Mouse (Mus musculus) embryonic facial prominence, embryonic 11.5 days (tissue): ENCODE measurements around the gene Ifitm5. TPM values are rescaled to one million over a fixed set of nuclear protein-coding genes. Genes with fewer than 3 reads are reported as not detected.
"Not testable (repeated sequence)": the region's sequence is repeated elsewhere in the genome, so short reads cannot be mapped to it uniquely, and the experiment has no call there.

Source experiments
- ATAC-seq: fragments of 200-750 bp; cut with Nextera tagmentation; replicated peaks from 2 replicates; pipeline ENCODE4 v1.8.0; 2017; ENCODE audit warnings: low read depth; ENCODE audit not compliant: insufficient number of reproducible peaks, low FRiP score, low TSS enrichment
- DNase-seq: peaks from one replicate; pipeline ENCODE4 v3.0.0-alpha.2; 2015; ENCODE audit warnings: low spot score
- H3K27ac ChIP-seq: fragments of 300-500 bp; sonication (generic); replicated peaks from 2 replicates; pipeline ENCODE4 v1.5.1; 2014; ENCODE audit warnings: mild to moderate bottlenecking, low read depth, low read length, control low read depth
- H3K27me3 ChIP-seq: fragments of 300-500 bp; sonication (generic); 2 replicates; pipeline ENCODE4 v1.6.1; 2014; ENCODE audit warnings: mild to moderate bottlenecking, low read length, moderate library complexity, mixed read lengths; ENCODE audit not compliant: control insufficient read depth, insufficient read depth
- H3K36me3 ChIP-seq: fragments of 300-500 bp; sonication (generic); replicated peaks from 2 replicates; pipeline ENCODE4 v1.6.1; 2014; ENCODE audit warnings: low read depth, mild to moderate bottlenecking, low read length, moderate library complexity, mixed read lengths; ENCODE audit not compliant: control insufficient read depth, insufficient read depth
- H3K4me1 ChIP-seq: fragments of 300-500 bp; sonication (generic); 2 replicates; pipeline ENCODE4 v1.6.1; 2014; ENCODE audit warnings: low read length, mixed read lengths; ENCODE audit not compliant: control insufficient read depth, insufficient read depth
- H3K4me2 ChIP-seq: fragments of 300-500 bp; sonication (generic); 2 replicates; pipeline ENCODE4 v1.6.1; 2014; ENCODE audit warnings: low read depth, mild to moderate bottlenecking, control low read depth, low read length, moderate library complexity
- H3K4me3 ChIP-seq: fragments of 300-500 bp; sonication (generic); 2 replicates; pipeline ENCODE4 v1.5.1; 2014; ENCODE audit warnings: low read depth, low read length, control low read depth
- H3K9ac ChIP-seq: fragments of 300-500 bp; sonication (generic); replicated peaks from 2 replicates; pipeline ENCODE4 v1.6.1; 2014; ENCODE audit warnings: mild to moderate bottlenecking, control low read depth, low read length
- H3K9me3 ChIP-seq: fragments of 300-500 bp; sonication (generic); replicated peaks from 2 replicates; pipeline ENCODE4 v1.6.1; 2016; ENCODE audit warnings: mild to moderate bottlenecking, low read length, inconsistent platforms, mixed read lengths; ENCODE audit not compliant: control insufficient read depth
- WGBS: fragments of 180-500 bp; shearing (Covaris S2); extraction: QIAGEN DNeasy Blood & Tissue Kit; methylation state at CpG from one replicate; pipeline ENCODE4 v1.1.7; 2014; 5-methylcytosine and 5-hydroxymethylcytosine counted together
- polyA plus RNA-seq: library from polyadenylated mRNA; unstranded; fragments of >200 nt; fragmentation: Nextera tagmentation; extraction: Ambion mirVana; gene quantifications from 2 replicates; pipeline ENCODE4 v1.2.1, GENCODE M21; 2014

The Ifitm5 gene
- polyA plus RNA-seq, 1 experiment from 2014 or later: 0.38 TPM

- Histone ChIP-seq H3K27me3 (no peaks in the 10 kb centered on the region), H3K4me1 (no peaks in the 10 kb centered on the region), H3K9ac (no peak overlapping the region), H3K36me3 (no peaks in the 10 kb centered on the region), H3K4me2 (no peak overlapping the region), H3K4me3 (no peak overlapping the region), H3K9me3 (no peaks in the 10 kb centered on the region), H3K27ac (no peak overlapping the region)
- 85% methylated on average over 17 of the region's 17 CpGs for WGBS
- ATAC-seq (no peak), DNase-seq (no peak)
Observed at GRCm38 (mm10) chr7:140987182-140988138, 37.4 kb upstream of the Ifitm5 start.

DNA sequence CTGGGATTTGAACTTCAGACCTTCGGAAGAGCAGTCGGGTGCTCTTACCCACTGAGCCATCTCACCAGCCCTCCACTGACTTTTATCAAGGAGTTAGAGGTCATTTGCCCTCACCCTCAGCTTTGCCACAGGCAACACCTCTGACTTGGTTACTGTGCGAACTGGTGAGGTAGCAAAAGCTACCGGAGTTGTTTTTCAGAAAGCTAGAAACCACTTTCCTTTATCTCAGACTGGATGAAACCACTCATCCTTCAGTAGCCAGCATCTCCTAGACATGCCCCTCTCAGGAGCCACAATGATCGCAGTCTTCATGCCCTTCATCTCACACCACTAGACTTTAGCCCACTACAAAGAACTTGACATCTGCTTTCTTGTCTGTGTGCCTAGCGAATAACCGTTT, 32.9 kb upstream of the Ifitm5 start:
- Histone ChIP-seq H3K4me1 (no peaks in the 10 kb centered on the region), H3K9me3 (no peaks in the 10 kb centered on the region), H3K4me2 (no peak overlapping the region), H3K27me3 (no peaks in the 10 kb centered on the region), H3K36me3 (no peaks in the 10 kb centered on the region), H3K27ac (no peak overlapping the region), H3K4me3 (no peak overlapping the region), H3K9ac (no peak overlapping the region)
- ATAC-seq: no peak
- 91% methylated on average over 7 of the region's 7 CpGs for WGBS
- DNase-seq: no peak

DNA sequence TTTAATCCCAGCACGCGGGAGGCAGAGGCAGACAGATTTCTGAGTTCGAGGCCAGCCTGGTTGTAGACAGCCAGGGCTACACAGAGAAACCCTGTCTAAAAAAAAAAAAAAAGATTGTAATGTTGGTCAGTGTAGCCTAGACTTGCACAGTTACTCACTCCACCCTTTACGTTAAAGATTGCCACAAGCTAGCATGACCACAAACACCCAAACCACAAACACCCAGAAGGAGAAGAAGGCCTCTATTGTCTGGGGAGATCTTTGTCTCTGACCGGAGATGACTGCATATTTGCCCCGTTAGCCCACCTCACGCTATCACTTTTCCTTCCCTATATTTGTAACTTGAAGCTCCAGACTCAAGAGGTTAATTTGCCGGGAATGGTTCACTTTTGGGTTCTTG, 31.6 kb upstream of the Ifitm5 start:
- Histone ChIP-seq H3K36me3 (no peaks in the 10 kb centered on the region), H3K4me2 (no peak overlapping the region), H3K4me3 (no peak overlapping the region), H3K27ac (no peak overlapping the region), H3K9me3 (no peaks in the 10 kb centered on the region), H3K9ac (no peak overlapping the region), H3K27me3 (no peaks in the 10 kb centered on the region), H3K4me1 (no peaks in the 10 kb centered on the region)
- ATAC-seq (no peak), DNase-seq (no peak)
- WGBS: 86% methylated on average over 8 of the region's 8 CpGs

- not testable (repeated sequence) for H3K4me2 ChIP-seq, H3K9me3 ChIP-seq, ATAC-seq, H3K9ac ChIP-seq, H3K4me1 ChIP-seq, H3K27ac ChIP-seq, H3K27me3 ChIP-seq, H3K4me3 ChIP-seq, DNase-seq, H3K36me3 ChIP-seq
- WGBS: 90% methylated on average over 9 of the region's 9 CpGs
Observed at GRCm38 (mm10) chr7:140976720-140977119, 26.6 kb upstream of the Ifitm5 start.

GRCm38 (mm10) chr7:140975465-140975864, 25.4 kb upstream of the Ifitm5 start:
- DNase-seq (no peak), ATAC-seq (no peak)
- H3K4me2 ChIP-seq: no peak overlapping the region
- WGBS: 21% methylated on average over 3 of the region's 3 CpGs
- H3K36me3 ChIP-seq: no peaks in the 10 kb centered on the region
- no peaks in the 10 kb centered on the region for H3K9me3 ChIP-seq
- no peaks in the 10 kb centered on the region for H3K4me1 ChIP-seq
- H3K27ac ChIP-seq: no peak overlapping the region
- no peak overlapping the region for H3K9ac ChIP-seq
- no peaks in the 10 kb centered on the region for H3K27me3 ChIP-seq
- H3K4me3 ChIP-seq: no peak overlapping the region

GRCm38 (mm10) chr7:140974940-140975339, 24.8 kb upstream of the Ifitm5 start:
- Histone ChIP-seq H3K4me3 (no peak overlapping the region), H3K9me3 (no peaks in the 10 kb centered on the region), H3K27ac (no peak overlapping the region), H3K36me3 (no peaks in the 10 kb centered on the region), H3K4me2 (no peak overlapping the region), H3K4me1 (no peaks in the 10 kb centered on the region), H3K9ac (no peak overlapping the region), H3K27me3 (no peaks in the 10 kb centered on the region)
- 11% methylated on average over 9 of the region's 9 CpGs for WGBS
- ATAC-seq (no peak), DNase-seq (no peak)

DNA sequence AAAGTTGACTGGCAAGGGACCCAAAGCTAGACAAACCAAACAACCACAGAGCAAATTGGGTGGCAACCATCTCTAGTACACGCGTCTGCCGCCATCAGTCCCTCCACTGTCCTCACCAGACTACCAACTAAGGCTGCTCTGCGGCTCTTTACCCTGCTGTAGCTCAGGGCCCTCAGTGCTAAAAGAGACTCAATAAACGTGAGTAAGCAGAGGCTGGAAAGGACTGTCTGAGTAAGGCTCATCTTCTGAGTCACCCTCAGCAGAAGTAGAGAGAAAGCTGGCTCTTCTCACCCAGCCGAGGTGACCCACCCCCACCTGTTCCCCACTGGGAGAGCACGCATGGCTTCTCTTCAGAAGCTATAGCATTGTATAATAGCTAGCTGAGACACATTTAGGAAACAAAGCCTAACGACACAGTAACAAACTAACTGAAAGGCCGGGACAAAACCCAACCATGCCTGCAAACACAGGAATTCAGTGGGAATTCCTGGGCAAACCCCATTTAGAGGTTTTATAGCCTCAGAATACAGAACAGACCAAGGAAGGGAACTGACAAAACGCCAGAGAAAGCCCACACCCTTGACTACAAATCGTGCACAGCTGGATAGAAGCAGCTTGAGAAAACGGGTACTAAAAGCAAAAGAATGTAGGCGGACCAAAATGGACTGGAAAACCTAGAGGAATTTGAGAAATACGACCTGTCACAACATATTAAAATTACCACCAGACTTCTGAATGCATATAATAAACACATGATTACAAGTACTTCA, 23.5 kb upstream of the Ifitm5 start:
- DNase-seq: no peak
- WGBS: 33% methylated on average over 14 of the region's 14 CpGs
- no peak overlapping the region for H3K27ac ChIP-seq

More for the DNA sequence above, 23.5 kb upstream of the Ifitm5 start:
- Histone ChIP-seq H3K9me3 (no peaks in the 10 kb centered on the region), H3K36me3 (no peaks in the 10 kb centered on the region), H3K4me3 (no peak overlapping the region), H3K9ac (no peak overlapping the region), H3K27me3 (no peaks in the 10 kb centered on the region), H3K4me2 (no peak overlapping the region), H3K4me1 (peaks cover 3% of the 10 kb centered on the region; the same call in 1 of the 2 replicates)
- ATAC-seq: no peak
